Mouse (Mus musculus): ENCODE data around the gene Gnat1. TPM values are rescaled to one million over a fixed set of nuclear protein-coding genes. Genes with fewer than 3 reads are reported as not detected.

Gnat1 gene
- polyA plus RNA-seq, 1 experiment from 2014 or later = 2.0 TPM

DNA sequence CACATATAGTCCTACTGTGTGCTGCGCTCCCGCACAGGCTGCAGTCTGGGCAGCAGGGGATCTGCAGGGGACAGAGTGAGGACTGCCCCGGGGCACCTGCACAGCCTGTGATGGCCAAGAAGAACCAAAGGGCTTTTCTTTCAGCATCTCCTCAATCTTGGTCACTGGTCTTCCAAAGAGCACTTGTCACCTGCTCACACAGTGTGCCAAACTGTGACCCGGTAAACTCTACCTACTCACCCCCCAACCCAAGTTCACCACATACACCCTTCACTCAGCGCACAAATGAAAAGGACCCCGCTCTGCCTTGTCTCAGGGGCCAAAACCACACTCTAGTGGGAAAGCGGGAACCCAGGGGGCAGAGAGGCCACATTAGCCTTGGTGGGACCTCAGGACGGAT lies 47.7 kb downstream of the Gnat1 start:
- ATAC-seq (ENCODE audit: low FRiP score, low TSS enrichment) = no peak
- H3K4me2 ChIP-seq (ENCODE audit: low read length) = peak overlapping the region; percentile 85
- no peaks in the 10 kb centered on the region for H3K27me3 ChIP-seq (ENCODE audit: control insufficient read depth, insufficient read depth, low read length)
- peaks cover 76% of the 10 kb centered on the region for H3K4me1 ChIP-seq (ENCODE audit: control insufficient read depth, insufficient read depth, low read length)
- no peaks in the 10 kb centered on the region for H3K9me3 ChIP-seq (ENCODE audit: control insufficient read depth, low read length)
- H3K4me3 ChIP-seq (replicated peaks; ENCODE audit: low read depth, low read length) = peak overlapping the region; percentile 80
- H3K9ac ChIP-seq (replicated peaks; ENCODE audit: low read length) = peak overlapping the region; percentile 84
- no peak for DNase-seq
- H3K36me3 ChIP-seq (ENCODE audit: control insufficient read depth, insufficient read depth, low read length) = 0 out of 2 replicates have a peak, but pooled peaks cover 3% of the 10 kb centered on the region
- WGBS = 54% methylated on average over 8 of the region's 8 CpGs
- peak overlapping the region; percentile 99 for H3K27ac ChIP-seq (replicated peaks; ENCODE audit: low read depth, low read length)

DNA sequence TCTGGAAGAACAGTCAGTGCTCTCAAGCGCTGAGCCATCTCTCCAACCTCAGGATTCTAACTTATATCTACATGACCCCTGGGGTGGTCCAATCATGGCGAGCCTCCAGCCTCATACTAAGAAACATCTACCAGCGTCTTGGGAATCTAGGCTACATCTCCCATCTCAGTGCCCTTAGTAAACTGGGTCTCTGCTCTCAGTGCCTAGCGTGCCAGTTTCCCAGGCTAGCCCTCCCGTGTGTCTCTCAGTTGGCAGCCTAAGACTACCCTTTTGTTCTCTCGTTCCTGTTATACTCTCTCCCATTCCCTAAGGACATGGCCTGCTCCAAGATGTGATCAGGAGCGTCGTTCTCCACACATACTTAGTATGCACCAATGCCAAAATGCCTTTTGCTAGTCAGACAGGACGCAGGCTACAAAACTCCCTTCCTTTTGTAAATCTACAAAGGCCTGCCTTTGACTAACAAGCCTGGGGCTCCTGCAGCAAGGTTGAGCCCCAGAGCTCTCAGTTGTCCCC lies 48.1 kb downstream of the Gnat1 start:
- Histone ChIP-seq H3K27ac (replicated peaks; ENCODE audit: low read depth, low read length) (peak overlapping the region; percentile 99), H3K9ac (replicated peaks; ENCODE audit: low read length) (peak overlapping the region; percentile 84), H3K4me2 (ENCODE audit: low read length) (peak overlapping the region; percentile 85), H3K9me3 (ENCODE audit: control insufficient read depth, low read length) (no peaks in the 10 kb centered on the region), H3K27me3 (ENCODE audit: control insufficient read depth, insufficient read depth, low read length) (no peaks in the 10 kb centered on the region), H3K4me3 (replicated peaks; ENCODE audit: low read depth, low read length) (peak overlapping the region; percentile 80; the same call in 1 of the 2 replicates), H3K4me1 (ENCODE audit: control insufficient read depth, insufficient read depth, low read length) (peaks cover 77% of the 10 kb centered on the region), H3K36me3 (ENCODE audit: control insufficient read depth, insufficient read depth, low read length) (0 out of 2 replicates have a peak, but pooled peaks cover 3% of the 10 kb centered on the region)
- WGBS = 17% methylated on average over 9 of the region's 9 CpGs
- DNase-seq = no peak
- ATAC-seq (ENCODE audit: low FRiP score, low TSS enrichment) = no peak

- Histone ChIP-seq H3K4me3 (replicated peaks; ENCODE audit: low read depth, low read length) (peak overlapping the region; percentile 17; the same call in 1 of the 2 replicates), H3K27ac (replicated peaks; ENCODE audit: low read depth, low read length) (peak overlapping the region; percentile 99), H3K36me3 (ENCODE audit: control insufficient read depth, insufficient read depth, low read length) (peaks cover 3% of the 10 kb centered on the region), H3K9ac (replicated peaks; ENCODE audit: low read length) (peak overlapping the region; percentile 51), H3K9me3 (ENCODE audit: control insufficient read depth, low read length) (no peaks in the 10 kb centered on the region), H3K27me3 (ENCODE audit: control insufficient read depth, insufficient read depth, low read length) (no peaks in the 10 kb centered on the region), H3K4me2 (ENCODE audit: low read length) (peak overlapping the region; percentile 85), H3K4me1 (ENCODE audit: control insufficient read depth, insufficient read depth, low read length) (peaks cover 76% of the 10 kb centered on the region)
- WGBS = 0% methylated on average over 4 of the region's 4 CpGs
- DNase-seq (peak; percentile 87), ATAC-seq (ENCODE audit: low FRiP score, low TSS enrichment) (peak; percentile 37)
These were observed 48.9 kb downstream of the Gnat1 start for GRCm38 (mm10) chr9:107630576-107630975.

DNA sequence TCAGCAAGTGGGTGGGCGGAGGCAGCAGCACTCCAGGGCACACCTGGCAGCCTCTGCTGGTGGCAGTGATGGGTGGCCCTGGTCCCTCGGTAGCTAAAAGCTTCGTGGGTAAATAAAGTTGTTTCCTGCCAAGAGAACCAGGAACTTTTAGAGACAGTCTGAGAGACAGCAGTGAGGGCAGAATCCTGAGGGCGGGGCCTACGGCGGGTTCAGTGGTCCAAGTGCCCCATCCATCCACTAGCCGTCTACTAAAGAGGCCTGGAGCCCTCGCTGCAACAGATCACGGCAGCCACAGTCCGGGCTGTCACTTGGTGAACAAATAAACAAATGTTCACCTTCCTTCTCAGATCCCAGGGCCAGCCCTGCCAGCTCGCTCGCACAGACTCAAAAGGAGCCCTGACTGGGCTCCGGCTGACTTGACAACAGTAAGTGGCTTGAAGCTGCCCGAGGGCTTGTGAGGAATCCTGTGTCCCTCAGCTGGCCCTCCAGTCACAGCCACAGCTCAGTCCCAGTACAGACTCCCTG lies 49.5 kb downstream of the Gnat1 start:
- H3K9ac ChIP-seq (replicated peaks; ENCODE audit: low read length) = peak overlapping the region; percentile 51
- ATAC-seq (ENCODE audit: low FRiP score, low TSS enrichment) (peak; percentile 24; the same call in 1 of the 2 replicates), DNase-seq (peak; percentile 70)
- peaks cover 9% of the 10 kb centered on the region for H3K36me3 ChIP-seq (ENCODE audit: control insufficient read depth, insufficient read depth, low read length)
- peak overlapping the region; percentile 17 for H3K4me3 ChIP-seq (replicated peaks; ENCODE audit: low read depth, low read length)
- H3K27ac ChIP-seq (replicated peaks; ENCODE audit: low read depth, low read length) = peak overlapping the region; percentile 99
- H3K4me2 ChIP-seq (ENCODE audit: low read length) = peak overlapping the region; percentile 85
- WGBS = 3% methylated on average over 14 of the region's 14 CpGs
- peaks cover 82% of the 10 kb centered on the region for H3K4me1 ChIP-seq (ENCODE audit: control insufficient read depth, insufficient read depth, low read length)
- H3K27me3 ChIP-seq (ENCODE audit: control insufficient read depth, insufficient read depth, low read length) = no peaks in the 10 kb centered on the region
- H3K9me3 ChIP-seq (ENCODE audit: control insufficient read depth, low read length) = no peaks in the 10 kb centered on the region

DNA sequence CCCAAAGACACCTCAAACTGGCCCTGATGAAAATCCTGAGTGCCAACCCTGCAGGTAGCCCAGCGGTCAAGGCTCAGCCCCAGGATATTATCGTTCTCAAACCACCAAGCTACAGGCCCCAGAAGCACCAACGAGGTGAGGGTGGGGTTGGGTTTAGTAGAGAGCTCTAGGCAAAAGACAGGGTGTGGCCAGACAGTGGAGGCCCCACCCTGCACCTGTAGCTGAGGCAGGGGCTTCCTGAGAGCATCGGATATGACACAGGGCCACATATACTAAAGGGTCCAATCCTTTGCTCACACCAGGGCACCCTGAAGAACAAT lies 50.1 kb downstream of the Gnat1 start:
- Histone ChIP-seq H3K4me1 (ENCODE audit: control insufficient read depth, insufficient read depth, low read length) (peaks cover 83% of the 10 kb centered on the region), H3K4me3 (replicated peaks; ENCODE audit: low read depth, low read length) (0 out of 2 replicates have a peak overlapping the region, but pooled peaks have one; percentile 8), H3K27me3 (ENCODE audit: control insufficient read depth, insufficient read depth, low read length) (no peaks in the 10 kb centered on the region), H3K9me3 (ENCODE audit: control insufficient read depth, low read length) (no peaks in the 10 kb centered on the region), H3K27ac (replicated peaks; ENCODE audit: low read depth, low read length) (peak overlapping the region; percentile 99), H3K4me2 (ENCODE audit: low read length) (peak overlapping the region; percentile 85), H3K36me3 (ENCODE audit: control insufficient read depth, insufficient read depth, low read length) (peaks cover 11% of the 10 kb centered on the region), H3K9ac (replicated peaks; ENCODE audit: low read length) (peak overlapping the region; percentile 51; the same call in 1 of the 2 replicates)
- no peak for DNase-seq
- WGBS = 15% methylated on average over 4 of the region's 4 CpGs
- ATAC-seq (ENCODE audit: low FRiP score, low TSS enrichment) = no peak

- no peak for ATAC-seq (ENCODE audit: low FRiP score, low TSS enrichment)
- Histone ChIP-seq H3K9ac (replicated peaks; ENCODE audit: low read length) (peak overlapping the region; percentile 56; the same call in 1 of the 2 replicates), H3K4me3 (replicated peaks; ENCODE audit: low read depth, low read length) (0 out of 2 replicates have a peak overlapping the region, but pooled peaks have one; percentile 8), H3K4me2 (ENCODE audit: low read length) (peak overlapping the region; percentile 85), H3K4me1 (ENCODE audit: control insufficient read depth, insufficient read depth, low read length) (peaks cover 82% of the 10 kb centered on the region), H3K27me3 (ENCODE audit: control insufficient read depth, insufficient read depth, low read length) (no peaks in the 10 kb centered on the region), H3K36me3 (ENCODE audit: control insufficient read depth, insufficient read depth, low read length) (peaks cover 11% of the 10 kb centered on the region), H3K27ac (replicated peaks; ENCODE audit: low read depth, low read length) (peak overlapping the region; percentile 99), H3K9me3 (ENCODE audit: control insufficient read depth, low read length) (no peaks in the 10 kb centered on the region)
- DNase-seq = no peak
- WGBS = 28% methylated on average over 15 of the region's 15 CpGs
These were observed 50.6 kb downstream of the Gnat1 start for GRCm38 (mm10) chr9:107628721-107629410.

- peak overlapping the region; percentile 99 for H3K27ac ChIP-seq (replicated peaks; ENCODE audit: low read depth, low read length)
- H3K4me2 ChIP-seq (ENCODE audit: low read length) = peak overlapping the region; percentile 85
- WGBS = 9% methylated on average over 20 of the region's 20 CpGs
- H3K4me1 ChIP-seq (ENCODE audit: control insufficient read depth, insufficient read depth, low read length) = peaks cover 74% of the 10 kb centered on the region
- H3K36me3 ChIP-seq (ENCODE audit: control insufficient read depth, insufficient read depth, low read length) = peaks cover 14% of the 10 kb centered on the region
- no peak for ATAC-seq (ENCODE audit: low FRiP score, low TSS enrichment)
- DNase-seq = no peak
- H3K9ac ChIP-seq (replicated peaks; ENCODE audit: low read length) = peak overlapping the region; percentile 56
- H3K9me3 ChIP-seq (ENCODE audit: control insufficient read depth, low read length) = no peaks in the 10 kb centered on the region
- H3K4me3 ChIP-seq (replicated peaks; ENCODE audit: low read depth, low read length) = no peak overlapping the region
- H3K27me3 ChIP-seq (ENCODE audit: control insufficient read depth, insufficient read depth, low read length) = no peaks in the 10 kb centered on the region
These were observed 51.9 kb downstream of the Gnat1 start for GRCm38 (mm10) chr9:107627387-107628255.

DNA sequence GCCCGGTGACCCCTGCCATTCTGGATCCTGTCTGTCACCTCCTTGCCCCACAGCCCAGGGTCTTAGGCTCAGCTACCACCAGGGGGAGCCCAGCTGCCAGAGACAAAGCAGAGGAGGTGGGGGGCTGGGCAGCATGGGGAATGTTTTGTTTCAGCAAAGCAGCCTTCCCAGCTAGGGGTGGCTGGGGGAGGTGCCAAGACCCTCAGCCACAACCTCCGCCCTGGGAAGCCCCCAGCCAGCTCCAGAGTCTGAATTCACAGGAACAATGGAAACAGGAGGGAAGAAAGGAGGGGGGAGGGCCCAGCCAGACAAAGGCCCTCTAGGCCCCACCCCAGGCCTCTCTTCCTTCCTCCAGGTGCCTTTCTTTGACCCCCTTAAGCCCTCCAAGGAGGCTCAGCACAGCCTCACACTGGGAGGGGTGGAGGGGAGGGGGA lies 52.7 kb downstream of the Gnat1 start:
- peak overlapping the region; percentile 85 for H3K4me2 ChIP-seq (ENCODE audit: low read length)
- H3K36me3 ChIP-seq (ENCODE audit: control insufficient read depth, insufficient read depth, low read length) = peaks cover 19% of the 10 kb centered on the region
- peak; percentile 77 for ATAC-seq (ENCODE audit: low FRiP score, low TSS enrichment)
- H3K27me3 ChIP-seq (ENCODE audit: control insufficient read depth, insufficient read depth, low read length) = no peaks in the 10 kb centered on the region
- peak overlapping the region; percentile 20 for H3K4me3 ChIP-seq (replicated peaks; ENCODE audit: low read depth, low read length)
- H3K9ac ChIP-seq (replicated peaks; ENCODE audit: low read length) = peak overlapping the region; percentile 56
- H3K27ac ChIP-seq (replicated peaks; ENCODE audit: low read depth, low read length) = peak overlapping the region; percentile 99
- H3K4me1 ChIP-seq (ENCODE audit: control insufficient read depth, insufficient read depth, low read length) = peaks cover 66% of the 10 kb centered on the region
- H3K9me3 ChIP-seq (ENCODE audit: control insufficient read depth, low read length) = no peaks in the 10 kb centered on the region
- WGBS = 0% methylated on average over 2 of the region's 2 CpGs
- peak; percentile 95 for DNase-seq

All from midbrain, embryonic 14.5 days (tissue).